Mouse (Mus musculus) NIH3T3 (cell line): ENCODE measurements around the gene Amacr.

Experiments
- DNase-seq: peaks from one replicate; pipeline ENCODE4 v3.0.0-alpha.2; 2012; ENCODE audit warnings: low read depth

The Amacr gene

GRCm38 (mm10) chr15:10990411-10990810 lies 8.9 kb downstream of the Amacr start:
- DNase-seq = no peak

GRCm38 (mm10) chr15:10991566-10991965 lies 10.0 kb downstream of the Amacr start:
- peak; percentile 58 for DNase-seq

DNA sequence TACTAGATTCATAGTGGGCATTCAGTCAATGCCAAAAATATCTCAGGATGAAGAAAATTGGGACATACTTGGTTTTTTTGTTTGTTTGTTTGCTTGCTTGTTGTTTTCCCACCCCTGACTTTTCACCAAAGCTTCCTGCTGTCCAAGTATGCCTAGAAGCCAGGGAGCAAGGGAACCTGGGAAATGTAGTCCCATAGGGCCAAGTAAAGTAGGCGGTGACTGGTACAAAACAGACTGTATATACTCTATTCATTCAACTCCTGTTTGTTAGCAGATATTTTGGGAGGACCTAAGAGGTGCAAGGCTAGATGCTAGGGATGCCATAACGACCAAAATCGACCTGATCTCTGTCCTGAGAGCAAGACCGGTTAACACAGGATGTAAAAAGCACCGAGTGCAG lies 18.3 kb downstream of the Amacr start:
- no peak for DNase-seq

GRCm38 (mm10) chr15:11000421-11000820 lies 18.9 kb downstream of the Amacr start, which contains the start of gene Slc45a2:
TSS of gene Slc45a2 (plus strand) at chr15:11000721.
- no peak for DNase-seq

DNA sequence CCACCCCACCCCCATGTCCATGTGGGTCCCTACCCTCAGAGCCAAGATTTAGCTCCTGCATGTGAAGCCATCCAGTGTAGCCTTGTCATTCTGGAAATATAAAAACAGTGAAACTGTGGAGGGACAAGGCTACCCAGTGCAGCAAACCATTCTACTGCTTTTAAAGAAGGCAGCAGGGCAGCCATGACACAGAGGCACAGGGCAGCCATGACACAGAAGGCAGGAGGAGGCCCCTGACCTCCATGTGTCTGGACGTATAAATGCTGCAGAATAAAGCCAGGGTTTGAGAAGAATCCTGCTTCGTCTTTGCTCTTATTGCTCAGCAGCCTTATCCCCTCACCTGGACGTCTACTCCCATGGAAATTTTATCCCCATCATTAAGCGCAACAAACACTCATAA lies 22.2 kb downstream of the Amacr start:
- no peak for DNase-seq

DNA sequence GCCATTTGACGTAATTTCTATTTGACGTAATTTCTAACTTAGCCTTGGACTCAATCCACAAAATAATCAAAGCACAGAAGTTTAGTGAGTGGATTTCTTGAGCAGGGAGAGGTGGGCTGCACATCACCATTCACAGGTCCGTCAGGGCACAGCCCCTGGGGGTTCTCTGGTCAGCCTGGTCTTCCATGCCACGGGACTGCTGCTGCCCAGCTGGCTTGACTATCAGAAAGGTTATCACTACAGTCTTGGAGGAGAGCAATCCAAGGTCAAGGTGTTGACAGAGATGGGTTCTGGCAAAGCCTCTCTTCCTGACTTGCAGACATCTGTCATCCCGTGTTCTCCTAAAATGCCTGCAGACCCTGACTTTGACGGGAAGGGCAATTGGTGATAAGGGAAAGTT lies 23.1 kb downstream of the Amacr start:
- no peak for DNase-seq

DNA sequence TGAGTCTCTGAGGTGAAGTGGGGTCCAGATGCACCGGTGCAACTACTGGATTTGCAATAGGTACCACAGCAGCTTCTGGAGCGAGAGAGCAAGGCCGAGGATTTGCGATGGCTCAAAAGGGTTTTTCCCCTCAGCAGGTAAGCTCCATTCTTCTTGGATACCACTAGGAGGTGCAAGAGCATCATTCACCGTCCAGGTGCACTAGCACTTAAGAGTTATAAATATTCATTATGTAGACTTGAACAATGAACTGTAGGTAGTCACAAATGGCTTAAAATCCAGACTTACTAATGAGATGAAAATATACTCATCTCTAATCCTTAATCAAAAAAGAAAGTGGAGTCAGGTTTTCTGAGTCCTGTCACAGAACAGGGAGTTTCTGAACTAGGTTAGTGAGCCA lies 27.2 kb downstream of the Amacr start:
- DNase-seq = peak; percentile 67

- DNase-seq = no peak
Measured at GRCm38 (mm10) chr15:11010976-11011548, 29.5 kb downstream of the Amacr start.

- no peak for DNase-seq
Measured at GRCm38 (mm10) chr15:11014931-11015330, 33.4 kb downstream of the Amacr start.

GRCm38 (mm10) chr15:11026801-11027561 lies 45.4 kb downstream of the Amacr start:
- no peak for DNase-seq

- DNase-seq = no peak
Measured at GRCm38 (mm10) chr15:11030188-11030587, 48.6 kb downstream of the Amacr start.

DNA sequence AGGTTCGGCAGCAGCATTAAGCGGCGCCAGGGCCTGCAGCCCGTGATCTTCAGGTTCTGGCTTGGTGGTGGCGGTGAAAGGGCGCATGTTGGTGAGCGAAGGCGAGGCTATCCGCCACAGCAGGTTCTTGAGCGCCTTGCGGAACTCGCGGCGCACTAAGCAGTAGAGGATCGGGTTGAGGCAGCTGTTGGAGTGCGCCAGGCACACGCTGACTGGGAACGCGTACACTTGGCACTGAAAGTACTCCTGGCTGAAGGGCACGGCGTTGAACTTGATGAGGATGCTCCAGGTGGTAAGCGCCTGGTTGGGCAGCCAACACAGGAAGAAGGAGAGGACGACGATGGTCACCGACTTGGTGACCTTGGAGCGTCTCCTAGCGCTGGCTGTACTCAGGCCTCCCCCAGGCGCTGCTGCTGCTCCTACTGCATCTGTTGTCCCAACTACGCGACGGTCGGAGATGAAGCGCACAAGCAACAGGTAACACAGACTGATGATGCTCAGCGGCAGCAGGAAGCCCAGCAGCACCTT lies 54.5 kb downstream of the Amacr start:
- no peak for DNase-seq

DNA sequence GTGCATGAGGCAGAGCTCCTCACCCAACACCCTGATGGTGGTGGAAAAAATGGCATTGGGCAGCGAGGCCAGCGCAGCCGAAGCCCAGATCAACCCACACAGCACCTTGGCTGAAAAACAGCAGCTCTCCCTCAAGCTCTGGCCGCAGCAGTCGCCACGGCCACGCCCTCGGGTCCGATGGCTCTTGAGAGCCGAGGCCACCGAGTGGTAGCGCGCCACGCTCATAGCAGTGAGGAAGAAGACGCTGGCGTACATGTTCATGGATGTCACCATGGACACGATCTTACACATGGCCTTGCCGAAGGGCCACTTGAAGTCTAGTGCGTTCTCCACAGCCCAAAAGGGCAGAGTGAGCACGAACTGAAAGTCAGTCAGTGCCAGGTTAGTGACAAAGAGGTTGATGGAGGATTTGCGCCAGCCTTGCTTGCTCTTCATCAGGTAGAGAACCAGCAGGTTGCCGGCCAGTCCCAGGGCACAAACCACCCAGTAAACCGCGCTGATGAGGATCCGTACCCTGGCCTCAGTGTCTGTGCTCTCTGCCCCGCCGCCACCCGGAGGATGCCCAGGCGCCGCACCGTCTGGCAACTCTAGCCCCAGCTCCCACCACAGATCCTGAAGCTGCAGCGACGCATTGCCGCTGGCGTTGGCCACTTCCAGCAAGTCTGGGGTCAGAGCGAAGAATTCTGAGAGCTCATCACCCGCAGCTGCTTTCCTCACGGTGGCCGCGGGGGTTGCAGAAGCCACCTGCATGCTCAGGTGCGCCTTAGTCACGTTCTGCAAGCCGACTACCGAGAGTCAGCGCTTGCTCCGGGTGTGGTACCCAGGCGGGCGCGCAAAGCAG lies 55.2 kb downstream of the Amacr start:
- DNase-seq = no peak

DNA sequence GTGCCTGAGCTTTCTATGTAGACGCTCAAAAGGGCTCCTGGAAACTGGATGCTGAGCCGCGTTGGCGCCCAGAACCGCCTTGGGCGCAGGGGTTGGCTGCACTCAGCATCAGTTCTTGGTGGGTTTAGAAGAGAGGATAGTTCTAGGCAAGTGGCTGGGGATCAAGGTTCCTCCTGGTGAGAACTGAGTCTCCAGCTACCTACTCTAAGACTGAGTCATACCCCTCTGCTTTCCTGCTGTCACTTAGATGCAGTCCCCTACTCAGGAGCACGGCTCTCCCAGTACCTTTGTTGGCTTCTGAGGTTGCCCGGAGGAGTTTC lies 55.8 kb downstream of the Amacr start:
- DNase-seq = no peak

GRCm38 (mm10) chr15:11037711-11038110 lies 56.2 kb downstream of the Amacr start, which contains the start of gene Rxfp3:
TSS of gene Rxfp3 (minus strand) at chr15:11037991.
- DNase-seq = peak; percentile 65

DNA sequence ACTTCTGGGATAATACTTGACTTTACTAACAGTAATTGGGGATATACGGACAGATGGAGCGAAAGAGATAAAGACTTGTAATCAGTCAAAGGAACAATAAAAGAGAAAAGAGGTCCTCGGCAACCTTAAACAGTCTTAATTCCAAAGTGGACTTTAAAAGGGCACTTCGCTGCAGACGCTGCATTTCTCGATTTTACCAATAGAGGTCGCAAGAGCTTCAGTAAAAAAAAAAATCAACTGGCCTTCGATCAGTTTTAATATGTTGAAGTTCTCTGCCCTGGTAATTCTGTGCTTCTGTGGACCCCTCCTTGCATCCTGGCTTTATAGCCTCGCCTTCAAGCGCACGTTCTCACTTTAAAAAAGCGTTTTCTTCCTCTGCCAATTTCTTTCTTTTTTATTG lies 56.9 kb downstream of the Amacr start:
- DNase-seq = peak; percentile 85

DNA sequence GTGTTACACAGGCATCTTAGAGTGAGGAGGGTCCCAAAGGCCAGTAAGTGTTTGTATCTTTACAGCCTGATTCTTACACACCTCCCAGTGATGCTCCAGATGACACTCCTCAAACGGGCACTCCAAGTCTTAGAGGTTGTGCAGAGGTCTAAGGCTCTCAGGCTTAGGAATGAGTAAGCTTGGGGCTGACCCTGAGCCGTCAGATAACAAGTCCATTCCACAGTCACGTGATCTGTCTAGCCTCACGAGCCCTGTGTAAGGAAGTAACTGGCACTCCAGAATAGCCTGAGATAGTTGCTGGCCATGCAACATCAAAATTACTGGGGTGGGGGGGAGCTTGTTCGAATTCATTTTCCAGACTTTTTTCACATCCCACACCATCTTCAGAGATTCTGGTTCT lies 58.5 kb downstream of the Amacr start:
- no peak for DNase-seq

DNA sequence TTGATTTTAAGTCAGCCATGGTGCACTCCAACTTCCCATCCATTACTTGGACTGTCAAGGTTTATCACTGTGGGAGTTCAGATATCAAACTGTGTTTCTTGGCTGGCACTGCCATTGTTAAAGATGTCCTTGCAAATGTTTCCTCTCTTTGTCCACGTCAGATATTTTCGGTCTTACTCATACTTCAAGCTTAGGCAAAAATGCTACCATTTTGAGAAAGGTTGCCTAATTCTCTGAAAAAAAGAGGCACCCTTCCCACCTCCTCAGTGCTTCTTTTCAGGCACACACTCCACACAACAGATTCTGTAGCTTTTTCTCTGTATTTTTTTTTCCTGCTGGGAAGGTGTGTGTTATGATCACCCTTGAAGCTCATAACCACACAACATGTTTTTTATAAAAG lies 59.7 kb downstream of the Amacr start:
- no peak for DNase-seq

- peak; percentile 77 for DNase-seq
Measured at GRCm38 (mm10) chr15:11042828-11043227, 61.3 kb downstream of the Amacr start.
